Mouse (Mus musculus) forelimb bud, embryonic 11.5 days (tissue): ENCODE measurements around the gene Akr1cl.

Source experiments
- DNase-seq: peaks from one replicate; pipeline ENCODE4 v3.0.0-alpha.2; 2012; ENCODE audit warnings: low read depth, low spot score

Akr1cl gene

DNA sequence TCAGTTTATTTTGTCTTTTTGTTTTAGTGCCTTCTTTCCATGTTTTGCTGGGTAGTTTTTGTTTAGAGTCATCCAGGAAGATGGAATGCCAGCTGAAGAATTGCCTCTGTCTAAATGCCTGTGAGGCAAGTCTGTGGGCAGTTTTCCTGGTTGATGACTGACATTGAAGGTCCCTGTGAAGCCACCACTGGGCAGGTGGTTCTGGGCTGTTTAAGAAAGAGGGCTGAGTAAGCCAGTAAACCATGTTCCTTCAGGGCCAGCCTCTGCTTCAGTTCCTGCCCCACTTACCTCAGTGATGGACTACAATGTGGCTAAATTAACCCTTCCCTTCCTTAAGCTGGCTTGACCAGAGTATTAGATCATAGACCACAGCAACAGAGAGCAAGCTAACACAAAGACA is 44.4 kb downstream of the Akr1cl start:
- DNase-seq, result no peak

DNA sequence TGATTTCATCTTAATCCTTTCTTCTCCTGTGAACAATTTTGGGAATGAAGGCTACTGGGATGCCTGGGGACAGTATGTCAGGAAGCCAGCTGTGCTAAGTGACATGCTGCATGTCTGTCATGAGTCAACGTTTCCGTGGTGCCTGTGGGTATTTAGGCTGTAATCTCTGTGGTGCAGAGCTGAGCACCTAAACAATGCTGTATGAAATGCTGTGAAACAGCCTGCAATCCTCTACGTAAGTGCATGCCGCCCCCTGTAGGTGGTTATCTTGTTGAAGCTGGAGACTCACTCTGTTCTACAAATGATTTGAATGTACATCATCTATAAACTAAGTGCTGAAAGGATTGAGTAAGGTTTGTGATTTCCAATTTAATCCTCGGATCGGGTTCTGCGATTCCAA is 46.4 kb downstream of the Akr1cl start:
- peak; percentile 43 for DNase-seq

GRCm38 (mm10) chr1:64983247-64983646 is 49.3 kb downstream of the Akr1cl start:
- DNase-seq, result no peak

DNA sequence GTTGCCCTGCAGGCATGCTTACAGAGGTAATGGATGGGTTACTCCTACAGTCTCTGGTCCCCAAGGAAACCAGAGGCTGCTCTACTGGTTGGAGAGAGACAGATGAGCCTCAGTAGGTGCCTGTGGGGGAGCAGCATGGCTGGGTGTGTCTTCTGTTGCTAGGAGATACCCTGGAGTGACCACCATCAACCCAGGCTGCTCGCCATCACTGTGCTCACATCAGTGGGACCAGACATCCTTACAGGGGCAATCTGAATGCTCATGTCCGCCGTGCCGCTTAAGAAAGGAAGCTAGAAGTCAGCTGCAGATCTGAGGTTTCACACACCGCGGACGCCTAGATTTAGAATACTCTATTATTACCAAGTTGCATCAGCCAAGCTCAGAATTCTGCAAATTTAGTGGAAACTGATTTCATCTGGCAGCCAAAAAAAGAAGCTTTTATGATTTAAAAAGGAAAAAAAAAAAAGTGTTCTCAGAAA is 54.2 kb downstream of the Akr1cl start:
- no peak for DNase-seq

DNA sequence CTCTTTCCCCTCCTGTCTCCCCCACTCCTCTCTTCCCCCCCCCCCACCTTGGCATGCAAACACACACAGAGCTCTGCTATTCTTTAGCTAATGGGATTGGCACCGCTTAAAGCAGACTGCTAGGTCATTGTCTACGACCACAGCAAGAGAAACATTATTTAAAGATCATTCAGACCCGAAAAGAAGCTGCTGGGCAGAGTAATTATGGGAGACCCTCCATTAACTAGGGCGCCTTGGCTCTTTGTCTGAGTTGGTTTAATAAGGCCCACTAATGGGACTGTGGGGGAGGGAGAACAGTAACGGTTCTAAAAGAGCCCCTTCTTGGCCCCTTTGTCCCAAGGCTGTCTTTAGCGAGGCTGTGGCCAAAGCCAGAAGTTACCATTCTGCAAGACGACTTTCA is 57.2 kb downstream of the Akr1cl start:
- DNase-seq, result peak; percentile 9

DNA sequence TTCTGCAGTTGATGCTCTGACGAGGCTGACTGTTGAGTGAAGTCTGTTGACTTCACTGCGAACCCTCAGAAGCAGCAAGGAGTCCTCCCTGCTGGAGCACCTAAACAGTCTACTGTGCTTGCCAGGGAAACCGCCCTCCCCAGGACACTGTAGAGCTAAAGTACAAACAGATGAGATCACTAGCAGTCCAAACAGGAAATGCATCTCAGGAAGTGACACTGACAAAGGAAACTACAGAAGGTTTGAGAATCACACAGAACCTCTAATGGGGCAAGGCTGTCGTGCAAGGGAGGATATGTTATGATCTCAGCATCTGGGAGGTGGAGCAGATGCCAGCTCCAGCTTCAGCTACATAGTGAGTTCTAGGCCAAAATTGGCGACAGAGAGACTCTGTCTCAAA is 61.9 kb downstream of the Akr1cl start:
- DNase-seq, result no peak
